Mouse (Mus musculus) thymus, postnatal 36 days (tissue): ENCODE results near the gene C730034F03Rik.

Source experiments
- DNase-seq, 2 experiments: peaks; one replicate each; pipeline ENCODE4 v3.0.0; 2022; ENCODE audit warnings: mixed read lengths in 2 of 2

The C730034F03Rik gene

GRCm38 (mm10) chr15:89434136-89434535 is 4.7 kb downstream of the C730034F03Rik start:
- no peak for DNase-seq

- no peak for DNase-seq
Observed at GRCm38 (mm10) chr15:89435878-89436277, 6.5 kb downstream of the C730034F03Rik start.

- no peak for DNase-seq
Observed at GRCm38 (mm10) chr15:89442486-89443070, 13.2 kb downstream of the C730034F03Rik start.

- DNase-seq: peak; percentile 36 to 48
Observed at GRCm38 (mm10) chr15:89452906-89453864, 23.8 kb downstream of the C730034F03Rik start.

GRCm38 (mm10) chr15:89453865-89454478 is 24.6 kb downstream of the C730034F03Rik start, which contains the start of gene Mapk8ip2:
Mapk8ip2 (plus strand) TSS chr15:89453913.
- DNase-seq: peak in 1 of 2 experiments; percentile 19

DNA sequence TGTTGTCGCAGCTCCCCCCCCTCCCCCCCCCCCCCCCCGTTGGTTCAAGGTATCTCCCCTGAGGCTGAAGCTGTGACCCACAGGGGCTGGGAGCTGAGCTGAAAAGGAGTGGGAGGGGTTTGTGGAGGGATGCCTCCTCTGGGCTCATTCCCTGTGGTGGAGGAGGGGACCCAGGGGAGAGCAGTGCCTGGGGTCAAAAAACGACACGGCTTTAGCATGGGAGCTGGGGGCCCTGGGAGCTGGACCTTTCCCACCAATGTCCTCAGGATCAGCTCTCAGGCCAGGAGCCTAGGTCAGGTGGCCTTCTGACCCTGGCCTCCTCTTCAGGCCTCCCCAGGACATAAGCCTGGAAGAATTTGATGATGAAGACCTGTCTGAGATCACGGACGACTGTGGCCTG is 25.5 kb downstream of the C730034F03Rik start:
- DNase-seq: no peak

GRCm38 (mm10) chr15:89455642-89456041 is 26.3 kb downstream of the C730034F03Rik start:
- no peak for DNase-seq

GRCm38 (mm10) chr15:89458942-89459341 is 29.6 kb downstream of the C730034F03Rik start:
- DNase-seq: no peak

GRCm38 (mm10) chr15:89459821-89460220 is 30.4 kb downstream of the C730034F03Rik start:
- no peak for DNase-seq

DNA sequence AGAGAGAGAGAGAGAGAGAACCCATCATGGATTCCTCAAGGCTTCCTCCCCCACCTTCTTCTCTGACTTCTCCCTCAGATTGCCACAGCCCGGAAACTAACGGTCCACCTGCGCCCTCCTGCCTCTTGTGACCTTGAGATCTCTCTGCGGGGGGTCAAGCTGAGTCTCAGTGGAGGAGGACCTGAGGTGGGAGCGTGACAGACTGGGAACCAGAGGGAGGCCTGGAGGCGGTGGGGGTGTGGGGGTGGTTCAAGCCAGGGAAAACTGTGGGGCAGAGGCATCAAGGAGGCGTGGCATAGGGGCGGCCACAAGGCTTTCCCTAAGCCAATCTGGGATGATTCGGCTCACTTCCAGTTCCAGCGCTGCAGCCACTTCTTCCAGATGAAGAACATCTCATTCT is 30.9 kb downstream of the C730034F03Rik start:
- no peak for DNase-seq

- no peak for DNase-seq
Observed at GRCm38 (mm10) chr15:89461321-89461720, 31.9 kb downstream of the C730034F03Rik start.

DNA sequence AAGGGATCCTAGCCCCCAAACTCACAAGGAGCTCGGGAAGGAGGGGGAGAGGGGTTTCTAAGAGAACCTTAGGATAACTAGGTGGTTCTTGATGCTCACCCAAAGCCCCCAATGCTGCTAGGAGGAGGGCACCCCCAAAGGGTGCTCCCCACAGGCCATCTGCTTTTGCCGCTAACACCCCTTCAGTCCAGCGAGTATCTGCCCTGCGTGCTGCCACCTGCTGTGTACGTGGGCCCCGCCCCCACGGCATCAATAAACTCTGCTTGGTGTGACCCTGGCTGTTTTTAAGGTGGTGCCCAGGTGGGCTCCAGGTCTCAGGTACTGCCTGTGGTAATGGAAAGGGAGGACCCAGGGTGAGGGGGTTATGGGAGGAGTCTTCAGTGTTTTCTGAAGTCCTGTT is 32.8 kb downstream of the C730034F03Rik start:
- no peak for DNase-seq

DNA sequence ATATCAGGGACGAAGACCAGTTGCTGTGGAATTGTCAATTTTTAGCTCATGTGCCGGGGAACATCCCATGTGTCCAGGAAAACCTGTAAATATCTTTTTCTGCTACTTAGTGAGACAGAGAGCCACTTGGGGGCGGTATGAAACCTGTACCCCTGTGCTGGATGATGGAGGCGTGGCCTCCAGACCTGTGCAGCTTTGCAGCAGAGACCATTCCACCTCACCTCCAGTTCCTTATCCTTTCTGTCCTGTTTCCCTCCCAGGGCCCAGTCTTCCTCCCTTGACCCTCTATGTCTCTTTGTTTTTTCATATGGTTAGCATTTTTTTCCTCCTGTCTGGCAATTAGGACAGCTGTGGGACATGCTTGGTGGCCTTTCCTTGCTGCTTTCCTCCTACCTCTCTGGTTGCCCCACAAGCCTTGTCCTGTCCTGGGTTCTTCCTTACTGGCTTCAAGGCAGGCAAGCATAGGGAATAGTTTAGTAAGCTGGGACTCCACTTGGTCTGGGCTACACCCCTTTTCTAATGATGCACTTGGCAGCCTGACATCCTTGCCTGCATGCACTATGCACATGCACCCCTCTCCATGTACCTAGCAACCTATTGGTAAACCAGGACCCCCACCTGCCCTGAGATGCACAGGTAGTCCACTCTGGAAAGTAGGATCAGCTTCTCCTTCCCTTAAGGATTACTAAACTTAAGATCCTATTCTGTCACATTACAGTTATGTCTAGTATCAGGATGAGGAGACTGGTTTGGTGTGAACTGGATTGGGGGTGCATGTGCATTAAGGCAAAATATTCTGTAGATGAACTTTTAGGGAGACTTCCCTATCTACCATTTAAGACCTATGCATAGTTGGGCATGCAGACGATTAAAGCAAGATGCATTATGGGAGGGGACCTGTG is 34.2 kb downstream of the C730034F03Rik start:
- peak in 1 of 2 experiments; percentile 23 for DNase-seq

DNA sequence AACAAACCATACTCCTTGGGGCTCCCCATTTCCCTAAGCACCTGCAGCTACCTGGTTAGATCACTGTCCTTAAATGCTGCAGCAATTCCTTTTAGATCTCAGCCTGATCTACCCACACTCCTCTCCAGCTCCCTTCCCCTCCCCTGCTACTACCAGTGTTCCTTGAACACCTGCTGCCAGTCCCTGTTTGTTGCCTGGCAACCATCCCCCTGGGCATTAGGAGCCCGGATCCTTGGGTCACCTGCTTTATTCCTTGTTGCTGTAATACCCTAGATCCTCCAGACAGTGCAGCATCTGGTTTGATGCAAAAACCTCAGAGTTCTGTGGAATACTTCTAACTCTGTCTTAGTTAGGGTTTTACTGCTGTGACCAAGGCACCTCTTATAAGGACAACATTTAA is 35.7 kb downstream of the C730034F03Rik start:
- DNase-seq: no peak

- DNase-seq: no peak
Observed at GRCm38 (mm10) chr15:89468577-89468976, 39.2 kb downstream of the C730034F03Rik start.

DNA sequence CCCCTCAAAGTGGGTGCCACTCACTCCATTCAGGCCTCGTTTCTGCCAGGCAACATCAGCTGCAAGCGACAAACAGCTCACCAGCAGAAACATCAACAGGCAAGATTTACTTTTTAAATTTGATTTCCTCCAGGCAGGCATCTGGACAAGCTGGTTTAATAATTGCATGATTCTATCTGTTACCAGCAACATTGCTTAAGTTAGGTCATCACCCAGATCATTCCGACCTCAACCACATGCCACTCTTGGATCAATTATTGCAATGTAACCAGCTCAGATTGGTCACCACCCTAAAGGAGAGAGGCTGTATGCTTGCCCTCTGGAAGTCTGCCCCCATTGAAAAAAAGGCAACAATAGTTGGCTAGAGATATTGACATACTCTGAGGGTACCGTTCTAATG is 42.1 kb downstream of the C730034F03Rik start:
- no peak for DNase-seq

DNA sequence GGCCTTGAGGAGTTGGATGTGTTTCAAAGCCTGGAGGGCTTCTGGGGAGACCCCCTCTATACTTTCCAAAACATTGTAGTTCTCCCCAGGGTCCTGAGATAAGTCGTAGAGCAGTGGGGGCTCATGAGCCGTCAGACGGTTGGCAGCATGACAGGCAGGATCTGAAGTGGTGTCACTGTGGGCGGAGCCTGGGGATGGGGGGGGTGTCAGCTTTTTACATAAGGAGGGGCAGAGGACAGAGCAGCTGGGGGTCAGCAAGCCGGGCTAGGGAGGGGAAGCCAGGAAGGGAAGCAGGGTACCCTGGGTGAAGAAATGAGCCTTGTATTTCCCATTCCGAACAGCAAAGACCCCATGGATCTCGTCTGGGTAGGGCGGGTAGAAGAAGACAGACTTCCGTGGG is 44.0 kb downstream of the C730034F03Rik start:
- DNase-seq: peak in 1 of 2 experiments; percentile 13

DNA sequence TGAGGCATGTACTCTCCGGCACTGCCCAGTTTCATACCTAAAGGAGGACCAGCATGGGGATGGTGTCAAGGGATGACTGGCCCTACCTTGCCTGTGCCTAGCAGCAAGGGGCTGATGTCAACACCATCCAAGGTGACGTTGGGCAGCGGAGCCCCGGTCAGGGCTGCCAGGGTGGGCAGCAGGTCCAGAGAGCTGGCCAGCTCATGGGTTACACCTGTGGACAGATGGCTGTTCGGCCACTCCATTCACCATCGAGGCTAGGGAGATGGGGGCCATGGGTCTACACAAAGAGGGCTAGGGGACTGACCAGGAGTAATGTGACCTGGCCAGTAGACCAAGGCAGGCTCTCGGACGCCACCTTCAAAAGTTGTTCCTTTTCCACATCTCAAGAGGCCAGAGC is 44.5 kb downstream of the C730034F03Rik start:
- no peak for DNase-seq

- DNase-seq: peak in 1 of 2 experiments; percentile 27
Observed at GRCm38 (mm10) chr15:89474596-89475292, 45.4 kb downstream of the C730034F03Rik start.

GRCm38 (mm10) chr15:89475293-89475600 is 45.9 kb downstream of the C730034F03Rik start:
- no peak for DNase-seq

GRCm38 (mm10) chr15:89475611-89476474 is 46.5 kb downstream of the C730034F03Rik start:
- peak; percentile 90 to 93 for DNase-seq
